Mouse (Mus musculus) embryonic fibroblast, embryonic 13.5 days (primary cell): Measurements from ENCODE around the gene Cnot4. TPM values are rescaled to one million over a fixed set of nuclear protein-coding genes. Genes with fewer than 3 reads are reported as not detected.
A peak's percentile ranks its signal among the peaks of the same experiment; 100 is the strongest.

ENCODE experiments used
- H3K27ac ChIP-seq: 2 replicates; pipeline ENCODE4 v1.5.1; 2012; ENCODE audit warnings: low read length, control low read depth, inconsistent platforms; ENCODE audit not compliant: insufficient read depth
- H3K4me1 ChIP-seq: 2 replicates; pipeline ENCODE4 v1.6.1; 2011; ENCODE audit warnings: low read length; ENCODE audit not compliant: control insufficient read depth, insufficient read depth
- H3K4me3 ChIP-seq: 2 replicates; pipeline ENCODE4 v1.5.1; 2011; ENCODE audit warnings: mild to moderate bottlenecking, control low read depth, low read length; ENCODE audit not compliant: insufficient read depth
- CTCF ChIP-seq: IDR thresholded peaks from 2 replicates; pipeline ENCODE4 v1.5.1; 2011; ENCODE audit warnings: mild to moderate bottlenecking, control low read depth, low read length, moderate library complexity, borderline replicate concordance; ENCODE audit not compliant: insufficient read depth
- POLR2A ChIP-seq: IDR thresholded peaks from 2 replicates; pipeline ENCODE4 v1.6.1; 2011; ENCODE audit warnings: low read depth, mild to moderate bottlenecking, control low read depth, low read length, moderate library complexity
- polyA plus RNA-seq: library from polyadenylated mRNA; stranded (reverse); fragments of >200 nt; gene quantifications from 2 replicates; pipeline ENCODE4 v1.2.4, GENCODE M21; 2011; ENCODE audit warnings: low read depth; ENCODE audit not compliant: missing spikeins, insufficient read length

The Cnot4 gene
- polyA plus RNA-seq, 1 experiment, result 34.6 TPM

DNA sequence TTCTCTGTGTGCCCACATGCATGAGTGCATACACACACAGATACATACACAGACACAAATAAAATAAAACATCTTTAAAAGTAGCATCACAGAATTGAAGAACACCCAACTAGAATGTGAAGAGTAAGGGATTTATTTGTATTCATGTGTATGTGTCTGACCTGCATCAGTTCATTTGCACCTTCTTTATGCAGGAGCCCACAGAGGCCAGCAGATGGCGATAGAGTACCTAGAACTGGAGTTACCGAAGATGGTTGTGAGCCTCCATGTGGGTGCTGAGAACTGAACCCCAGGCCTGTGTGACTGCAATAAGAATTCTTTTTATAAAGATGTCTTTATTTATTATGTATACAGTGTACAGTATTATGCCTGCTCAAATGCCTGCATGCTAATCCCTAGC is 12.0 kb upstream of the Cnot4 start:
- no peak overlapping the region for H3K27ac ChIP-seq
- no peaks in the 10 kb centered on the region for H3K4me1 ChIP-seq
- no peak overlapping the region for H3K4me3 ChIP-seq
- no peak for TF ChIP-seq POLR2A
- TF ChIP-seq CTCF, result no peak

DNA sequence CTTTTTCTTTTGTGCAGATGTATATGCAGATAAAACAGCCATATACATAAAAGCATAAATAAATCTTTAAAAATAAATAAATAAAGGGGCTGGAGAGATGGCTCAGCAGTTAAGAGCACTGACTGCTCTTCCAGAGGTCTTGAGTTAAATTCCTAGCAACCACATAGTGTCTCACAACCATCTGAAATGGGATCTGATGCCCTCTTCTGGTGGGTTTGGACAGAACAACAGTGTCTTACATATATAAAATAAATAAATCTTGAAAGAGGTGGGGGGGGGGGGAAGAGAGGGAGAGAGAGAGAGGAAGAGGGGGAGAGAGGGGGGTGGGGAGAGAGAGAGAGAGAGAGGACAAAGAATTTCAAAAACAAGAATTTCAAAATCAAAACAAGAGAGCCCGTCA is 6.8 kb upstream of the Cnot4 start:
- Histone ChIP-seq H3K27ac (no peak overlapping the region), H3K4me3 (no peak overlapping the region), H3K4me1 (no peaks in the 10 kb centered on the region)
- no peak for TF ChIP-seq CTCF

DNA sequence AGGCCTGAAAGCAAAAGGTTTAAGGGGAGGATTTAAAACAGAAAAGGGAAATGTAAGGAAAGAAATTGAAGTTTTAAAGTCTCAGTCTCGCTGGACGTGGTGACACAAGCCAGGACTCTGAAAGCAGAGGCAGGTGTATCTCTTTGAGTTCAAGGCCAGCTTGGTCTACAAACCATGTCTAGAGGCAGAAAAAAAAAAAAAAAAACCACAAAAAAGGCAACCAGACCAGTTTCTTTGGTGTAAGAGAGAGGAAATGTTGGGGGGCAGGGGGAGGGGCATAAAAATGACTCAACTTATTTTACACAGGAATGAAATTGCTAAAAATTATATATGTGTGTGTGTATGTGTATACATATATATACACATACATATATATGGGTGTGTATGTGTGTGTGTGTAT is 1.3 kb upstream of the Cnot4 start:
- Histone ChIP-seq H3K27ac (no peak overlapping the region), H3K4me1 (no peaks in the 10 kb centered on the region), H3K4me3 (peak overlapping the region; percentile 75)
- TF ChIP-seq CTCF, result no peak
- TF ChIP-seq POLR2A, result no peak

GRCm38 (mm10) chr6:35133246-35133578 is 312 bp downstream of the Cnot4 start:
- no peaks in the 10 kb centered on the region for H3K4me1 ChIP-seq
- TF ChIP-seq CTCF (no peak), POLR2A (no peak)
- peak overlapping the region; percentile 71 for H3K27ac ChIP-seq
- peak overlapping the region; percentile 86 for H3K4me3 ChIP-seq

GRCm38 (mm10) chr6:35132806-35133205 is 718 bp downstream of the Cnot4 start:
- Histone ChIP-seq H3K27ac (no peak overlapping the region), H3K4me1 (no peaks in the 10 kb centered on the region)
- TF ChIP-seq CTCF (no peak), POLR2A (no peak)

GRCm38 (mm10) chr6:35122488-35122887 is 11.0 kb downstream of the Cnot4 start:
- no peak overlapping the region; the same call in 1 of the 2 replicates for H3K27ac ChIP-seq

More at GRCm38 (mm10) chr6:35132806-35133205, 718 bp downstream of the Cnot4 start:
- peak overlapping the region; percentile 86 for H3K4me3 ChIP-seq

DNA sequence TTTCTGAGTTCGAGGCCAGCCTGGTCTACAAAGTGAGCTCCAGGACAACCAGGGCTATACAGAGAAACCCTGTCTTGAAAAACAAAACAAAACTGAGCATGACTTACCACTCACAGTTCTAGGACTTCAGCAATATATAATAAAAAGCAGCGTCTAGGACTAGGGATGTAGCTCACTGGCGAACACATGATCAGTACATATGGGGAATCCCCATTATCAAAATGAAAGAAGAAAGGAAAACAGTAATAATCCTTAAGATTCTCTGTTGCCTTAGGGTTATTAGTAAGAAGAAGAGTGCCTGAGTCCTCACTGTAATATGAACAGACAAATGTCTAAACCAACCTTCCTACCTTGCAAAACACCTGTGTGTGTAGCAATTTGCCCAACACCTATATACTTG is 11.6 kb downstream of the Cnot4 start:
- H3K27ac ChIP-seq, result no peak overlapping the region
- H3K4me1 ChIP-seq, result no peaks in the 10 kb centered on the region
- no peak overlapping the region for H3K4me3 ChIP-seq
- no peak for TF ChIP-seq POLR2A
- no peak for TF ChIP-seq CTCF

More at GRCm38 (mm10) chr6:35122488-35122887, 11.0 kb downstream of the Cnot4 start:
- Histone ChIP-seq H3K4me3 (no peak overlapping the region), H3K4me1 (no peaks in the 10 kb centered on the region)
- TF ChIP-seq CTCF (no peak), POLR2A (no peak)

DNA sequence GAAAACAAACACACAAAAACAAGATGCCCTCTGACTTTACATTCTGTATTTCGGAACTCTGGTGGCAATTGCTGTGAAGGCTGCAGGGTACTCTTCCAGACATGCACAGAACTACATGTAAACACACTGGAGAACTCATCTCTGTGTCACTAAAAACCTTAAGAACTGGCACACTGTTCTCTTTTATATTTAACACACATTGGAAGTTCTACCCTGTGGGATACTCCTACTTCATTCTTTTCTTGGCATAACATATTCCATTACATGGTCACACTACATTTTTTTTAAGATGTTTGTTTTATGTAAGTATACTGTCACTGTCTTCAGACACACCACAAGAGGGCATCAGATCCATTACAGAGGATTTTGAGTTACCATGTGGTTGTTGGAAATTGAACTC is 31.1 kb downstream of the Cnot4 start:
- no peaks in the 10 kb centered on the region for H3K4me1 ChIP-seq
- H3K27ac ChIP-seq, result no peak overlapping the region
- no peak overlapping the region for H3K4me3 ChIP-seq
- TF ChIP-seq CTCF, result no peak
- no peak for TF ChIP-seq POLR2A

DNA sequence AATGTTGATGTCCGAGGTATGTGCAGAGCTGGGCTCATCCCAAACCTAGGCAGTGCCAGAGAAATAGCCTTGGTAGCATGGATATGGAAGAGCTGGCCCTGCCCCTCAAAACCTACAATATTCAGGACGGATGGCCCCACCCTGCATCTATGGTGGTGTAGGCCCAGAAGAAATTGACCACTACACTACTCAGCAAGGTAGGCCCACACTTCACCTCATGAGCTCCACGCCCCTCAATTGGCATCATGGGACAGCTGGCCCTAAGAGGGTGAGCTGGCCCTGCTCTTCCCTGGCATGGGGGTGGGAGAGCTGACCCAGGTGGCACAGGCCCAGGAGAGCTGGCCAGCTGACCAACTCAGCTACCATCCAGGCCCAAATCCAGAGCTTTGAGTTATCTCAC is 48.6 kb downstream of the Cnot4 start:
- no peak for TF ChIP-seq POLR2A
- TF ChIP-seq CTCF, result no peak
- no peak overlapping the region for H3K27ac ChIP-seq
- H3K4me1 ChIP-seq, result peaks cover 2% of the 10 kb centered on the region
- no peak overlapping the region for H3K4me3 ChIP-seq

DNA sequence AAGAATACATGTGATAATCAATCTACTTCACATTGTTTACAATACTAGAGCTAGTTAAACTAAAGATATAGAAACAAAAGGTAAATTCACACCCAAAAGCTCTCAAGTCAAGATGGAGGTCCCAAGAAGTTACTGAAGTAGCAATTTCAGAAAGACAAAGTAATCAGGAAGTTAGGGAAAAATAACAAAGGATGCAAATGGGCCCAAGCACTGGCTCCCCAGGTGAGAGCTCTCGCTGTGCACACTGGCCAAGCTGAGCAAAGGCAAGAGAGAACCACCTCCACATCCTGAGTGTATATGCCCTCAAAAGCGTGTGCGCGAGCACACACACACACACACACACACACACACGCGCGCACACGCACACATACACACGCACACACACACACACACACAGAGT is 58.4 kb downstream of the Cnot4 start:
- Histone ChIP-seq H3K4me3 (no peak overlapping the region), H3K4me1 (no peaks in the 10 kb centered on the region), H3K27ac (no peak overlapping the region)
- TF ChIP-seq CTCF, result no peak
- TF ChIP-seq POLR2A, result no peak

DNA sequence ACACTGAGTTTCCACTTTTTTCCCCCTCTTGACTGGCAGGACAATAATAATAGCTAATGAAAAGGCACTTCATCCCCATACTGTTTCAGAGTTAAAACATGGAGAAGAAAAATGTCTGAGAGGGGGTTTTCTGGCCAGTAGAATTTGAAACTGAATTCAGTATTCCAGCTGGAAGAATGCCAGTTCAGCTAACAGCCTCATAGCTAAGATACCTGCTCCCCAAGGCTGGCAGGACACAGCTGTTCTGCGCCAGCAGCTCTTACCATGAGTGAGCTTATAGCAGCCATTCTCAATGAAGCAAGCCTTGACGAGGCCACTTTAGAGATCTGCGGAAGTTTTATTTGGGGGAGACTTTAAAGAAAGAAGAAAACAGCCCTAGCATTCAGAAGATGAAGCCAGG is 62.3 kb downstream of the Cnot4 start:
- Histone ChIP-seq H3K4me3 (no peak overlapping the region), H3K4me1 (no peaks in the 10 kb centered on the region), H3K27ac (no peak overlapping the region)
- TF ChIP-seq POLR2A (no peak), CTCF (no peak)
